Mouse (Mus musculus) intestine, postnatal 0 days (tissue): Measurements from ENCODE around the gene Glce. TPM values are rescaled to one million over a fixed set of nuclear protein-coding genes. Genes with fewer than 3 reads are reported as not detected.

ENCODE experiments used
- ATAC-seq: fragments of 200-750 bp; cut with Nextera tagmentation; 2 replicates; pipeline ENCODE4 v1.8.0; 2017; ENCODE audit warnings: mild to moderate bottlenecking, moderate TSS enrichment, moderate library complexity
- H3K27ac ChIP-seq: fragments of 300-500 bp; sonication (generic); 2 replicates; pipeline ENCODE4 v1.5.1; 2014; ENCODE audit warnings: mild to moderate bottlenecking, low read depth, low read length, moderate library complexity
- H3K27me3 ChIP-seq: fragments of 300-500 bp; sonication (generic); replicated peaks from 2 replicates; pipeline ENCODE4 v1.6.1; 2014; ENCODE audit warnings: low read length, mixed read lengths; ENCODE audit not compliant: control insufficient read depth, insufficient read depth
- H3K36me3 ChIP-seq: fragments of 300-500 bp; sonication (generic); 2 replicates; pipeline ENCODE4 v1.6.1; 2014; ENCODE audit warnings: mild to moderate bottlenecking, moderate library complexity; ENCODE audit not compliant: control insufficient read depth, insufficient read depth
- H3K4me1 ChIP-seq: fragments of 300-500 bp; sonication (generic); replicated peaks from 2 replicates; pipeline ENCODE4 v1.6.1; 2014; ENCODE audit warnings: antibody characterized with exemption, low read length, mixed read lengths; ENCODE audit not compliant: control insufficient read depth, insufficient read depth
- H3K4me2 ChIP-seq: fragments of 300-500 bp; sonication (generic); replicated peaks from 2 replicates; pipeline ENCODE4 v1.6.1; 2014; ENCODE audit warnings: low read depth, mild to moderate bottlenecking, moderate library complexity
- H3K4me3 ChIP-seq: fragments of 300-500 bp; sonication (generic); 2 replicates; pipeline ENCODE4 v1.5.1; 2014; ENCODE audit warnings: low read depth, low read length
- H3K9ac ChIP-seq: fragments of 300-500 bp; sonication (generic); 2 replicates; pipeline ENCODE4 v1.6.1; 2014; ENCODE audit warnings: mild to moderate bottlenecking, low read depth, low read length
- H3K9me3 ChIP-seq: fragments of 300-500 bp; sonication (generic); 2 replicates; pipeline ENCODE4 v1.6.1; 2016; ENCODE audit warnings: mixed run types; ENCODE audit not compliant: control insufficient read depth
- CTCF ChIP-seq: sonication (generic); IDR thresholded peaks from 2 replicates; pipeline ENCODE4 v1.5.1; 2016; ENCODE audit warnings: low read depth, mild to moderate bottlenecking, control low read depth, antibody characterized with exemption, moderate library complexity
- WGBS: fragments of 180-500 bp; shearing (Covaris S2); extraction: QIAGEN DNeasy Blood & Tissue Kit; methylation state at CpG from one replicate; pipeline ENCODE4 v1.1.7; 2014; 5-methylcytosine and 5-hydroxymethylcytosine counted together
- polyA plus RNA-seq: library from polyadenylated mRNA; unstranded; fragments of >200 nt; fragmentation: Nextera tagmentation; extraction: Ambion mirVana; gene quantifications from 2 replicates; pipeline ENCODE4 v1.2.1, GENCODE M21; 2015

Gene Glce
- polyA plus RNA-seq, 1 experiment from 2014 or later: 8.1 TPM

DNA sequence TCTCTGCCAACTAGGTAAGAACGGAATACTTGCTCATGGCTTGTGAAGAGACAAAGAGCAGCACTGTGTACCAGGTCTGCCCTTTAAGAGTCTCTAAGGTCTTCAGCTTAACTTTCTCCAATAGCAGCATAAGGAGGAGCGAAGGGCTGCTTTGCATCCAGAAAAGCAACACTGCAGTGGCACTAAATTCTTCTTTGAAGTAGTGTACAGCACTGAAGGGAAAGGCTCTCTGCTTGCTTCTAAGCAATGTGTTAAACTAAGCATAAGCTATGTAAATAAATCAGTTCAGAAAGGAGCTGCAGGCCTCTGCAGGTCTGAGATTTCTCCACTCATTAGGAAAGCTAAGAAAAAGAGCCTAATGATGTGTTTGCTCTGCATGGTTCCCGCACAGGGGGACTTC is 40.9 kb downstream of the Glce start:
- no peaks in the 10 kb centered on the region for H3K27me3 ChIP-seq
- no peak overlapping the region for H3K9ac ChIP-seq
- no peak overlapping the region for H3K27ac ChIP-seq
- H3K4me2 ChIP-seq: no peak overlapping the region
- TF ChIP-seq CTCF: no peak
- H3K4me3 ChIP-seq: no peak overlapping the region
- H3K4me1 ChIP-seq: no peaks in the 10 kb centered on the region
- H3K36me3 ChIP-seq: no peaks in the 10 kb centered on the region
- H3K9me3 ChIP-seq: no peaks in the 10 kb centered on the region
- ATAC-seq: no peak
- WGBS: 80% methylated on average over 3 of the region's 3 CpGs

DNA sequence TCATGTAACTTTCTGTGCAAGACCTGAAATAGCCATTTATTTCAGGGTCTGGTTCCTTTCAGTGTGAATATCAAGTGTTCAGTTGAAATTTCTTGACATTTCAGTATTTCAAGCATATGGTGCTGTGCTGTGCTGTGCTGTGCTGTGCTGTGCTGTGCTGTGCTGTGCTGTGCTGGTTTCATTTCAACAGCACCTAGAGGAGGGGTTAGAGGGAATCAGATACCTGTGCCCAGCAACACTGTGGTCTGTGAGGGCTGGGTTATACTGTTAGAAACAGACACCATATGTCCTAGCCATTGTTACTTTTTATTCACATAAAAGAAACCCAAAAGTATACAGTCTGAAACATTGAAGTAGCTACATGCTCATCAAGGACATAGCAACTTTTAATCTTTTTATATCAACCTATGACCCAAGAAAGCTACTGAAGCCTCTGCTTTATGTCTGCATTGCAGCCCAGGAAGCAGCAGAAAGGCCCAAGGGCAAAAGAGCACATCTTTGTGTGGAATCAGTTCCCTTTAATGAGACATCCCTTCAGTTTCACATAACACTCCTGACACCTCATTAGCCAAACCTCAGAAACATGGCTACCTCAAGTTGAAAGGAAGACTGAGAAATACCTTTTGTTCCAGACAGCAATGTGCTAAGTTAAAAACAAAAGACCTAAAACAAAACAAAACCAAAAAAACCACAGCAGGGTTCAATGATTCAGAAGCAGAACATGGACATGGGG is 42.3 kb downstream of the Glce start:
- no peak overlapping the region for H3K27ac ChIP-seq
- H3K27me3 ChIP-seq: no peaks in the 10 kb centered on the region
- no peak for TF ChIP-seq CTCF
- H3K4me1 ChIP-seq: no peaks in the 10 kb centered on the region
- no peaks in the 10 kb centered on the region for H3K36me3 ChIP-seq
- H3K4me2 ChIP-seq: no peak overlapping the region
- no peak overlapping the region for H3K9ac ChIP-seq
- H3K9me3 ChIP-seq: no peaks in the 10 kb centered on the region
- H3K4me3 ChIP-seq: no peak overlapping the region
- ATAC-seq: no peak

DNA sequence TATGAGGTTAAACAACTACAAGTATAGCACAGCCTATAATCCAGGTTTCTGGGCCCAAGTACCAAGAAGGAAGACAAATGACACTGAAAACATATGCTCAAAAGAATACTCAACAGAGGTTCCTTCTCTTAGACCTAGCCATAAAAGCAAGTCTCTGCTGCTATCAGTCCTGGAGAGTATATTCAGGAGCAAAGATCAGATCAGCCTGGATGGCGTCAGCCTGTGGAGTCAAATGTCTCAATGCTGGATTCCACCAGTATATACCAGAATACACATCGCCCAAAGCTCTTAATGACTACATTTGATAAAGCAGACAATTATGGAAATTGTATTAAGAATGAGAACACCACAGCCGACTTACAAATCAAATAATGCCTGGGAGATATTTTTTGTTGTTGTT is 60.2 kb downstream of the Glce start:
- no peaks in the 10 kb centered on the region for H3K4me1 ChIP-seq
- H3K4me3 ChIP-seq: no peak overlapping the region
- peak; percentile 59 for ATAC-seq
- H3K27me3 ChIP-seq: no peaks in the 10 kb centered on the region
- H3K9me3 ChIP-seq: no peaks in the 10 kb centered on the region
- no peak overlapping the region for H3K9ac ChIP-seq
- H3K36me3 ChIP-seq: 0 out of 2 replicates have a peak, but pooled peaks cover 7% of the 10 kb centered on the region
- WGBS: 72% methylated on average over 3 of the region's 3 CpGs
- no peak overlapping the region for H3K4me2 ChIP-seq
- TF ChIP-seq CTCF: no peak
- no peak overlapping the region for H3K27ac ChIP-seq

DNA sequence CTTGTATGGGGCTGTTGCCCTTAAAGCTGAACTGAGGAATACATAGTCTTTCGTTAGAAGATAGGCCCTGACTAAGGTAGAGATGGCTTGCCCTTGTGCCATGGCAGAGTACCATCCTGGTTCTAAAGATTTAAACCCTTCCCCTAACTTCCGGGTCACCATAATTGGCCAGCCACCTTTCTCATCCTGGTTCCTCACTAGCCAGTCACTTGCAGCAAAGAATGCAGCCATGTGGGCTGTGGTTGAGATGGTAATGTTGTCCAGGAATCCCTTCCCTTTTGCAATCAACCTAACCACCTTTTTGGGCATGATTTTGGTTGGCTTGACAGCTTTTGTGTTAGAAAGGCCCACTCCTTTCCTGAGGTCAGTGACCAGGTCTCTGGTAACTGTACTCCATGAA is 62.0 kb downstream of the Glce start:
- H3K4me1 ChIP-seq: no peaks in the 10 kb centered on the region
- WGBS: 96% methylated on average over 2 of the region's 2 CpGs
- ATAC-seq: no peak
- no peak for TF ChIP-seq CTCF
- no peak overlapping the region for H3K27ac ChIP-seq
- no peaks in the 10 kb centered on the region for H3K9me3 ChIP-seq
- H3K4me3 ChIP-seq: no peak overlapping the region
- no peak overlapping the region for H3K9ac ChIP-seq
- no peak overlapping the region for H3K4me2 ChIP-seq
- H3K36me3 ChIP-seq: 0 out of 2 replicates have a peak, but pooled peaks cover 7% of the 10 kb centered on the region
- H3K27me3 ChIP-seq: no peaks in the 10 kb centered on the region

DNA sequence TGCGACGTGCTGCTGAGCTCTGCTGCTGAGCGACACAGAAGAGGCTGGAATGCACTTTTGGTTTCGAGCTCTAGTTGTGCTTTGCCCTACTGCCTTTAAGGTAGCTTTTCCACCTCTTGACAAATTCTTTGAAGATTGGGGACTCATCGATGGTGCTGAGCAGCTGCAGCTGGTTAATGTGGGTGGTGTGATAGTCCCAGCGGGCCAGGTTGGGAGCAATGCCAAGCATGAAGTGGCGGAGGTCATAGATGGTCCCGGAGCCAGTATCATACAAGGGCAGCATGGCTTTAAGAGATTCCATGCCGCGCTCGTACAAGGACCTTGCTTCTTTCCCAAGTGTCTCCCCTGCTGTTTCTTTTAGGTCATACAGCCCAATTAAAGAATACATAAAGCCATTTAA is 62.5 kb downstream of the Glce start:
- no peak overlapping the region for H3K9ac ChIP-seq
- H3K4me1 ChIP-seq: no peaks in the 10 kb centered on the region

DNA sequence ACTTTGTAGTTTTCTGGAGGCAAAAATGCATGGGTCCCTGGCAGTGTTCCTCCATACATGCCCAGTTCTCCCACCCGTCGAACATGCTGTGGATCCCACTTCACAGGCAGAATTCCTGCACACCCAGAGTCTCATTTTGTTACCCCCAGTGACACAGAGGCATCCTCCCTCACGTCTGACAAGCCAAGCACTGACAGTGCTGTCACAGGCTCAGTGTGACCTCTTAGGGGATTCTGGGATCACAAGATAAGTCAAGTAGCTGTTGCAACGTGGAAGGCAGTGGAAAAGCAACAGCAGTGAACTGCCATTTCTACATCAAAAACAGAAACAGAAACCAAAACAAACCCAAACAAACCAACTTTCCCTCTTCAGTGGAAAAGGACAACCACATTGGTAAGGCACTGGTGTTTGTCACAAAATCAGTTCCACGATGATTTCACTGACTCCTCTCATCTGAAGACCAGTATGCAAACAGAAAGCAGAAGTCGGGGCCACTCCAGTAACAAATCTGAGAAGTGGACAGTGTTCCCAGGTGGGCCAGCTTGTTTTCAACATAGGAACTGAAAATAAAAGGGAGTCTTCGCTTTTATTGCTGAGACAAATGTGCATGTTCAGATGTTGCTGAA is 64.5 kb downstream of the Glce start:
- Histone ChIP-seq H3K9ac (no peak overlapping the region), H3K9me3 (no peaks in the 10 kb centered on the region), H3K36me3 (0 out of 2 replicates have a peak, but pooled peaks cover 7% of the 10 kb centered on the region), H3K27me3 (no peaks in the 10 kb centered on the region), H3K4me2 (no peak overlapping the region), H3K4me3 (no peak overlapping the region), H3K27ac (no peak overlapping the region), H3K4me1 (no peaks in the 10 kb centered on the region)
- TF ChIP-seq CTCF: no peak
- ATAC-seq: no peak
- WGBS: 72% methylated on average over 7 of the region's 7 CpGs

More for the DNA sequence above, 62.5 kb downstream of the Glce start:
- Histone ChIP-seq H3K27me3 (no peaks in the 10 kb centered on the region), H3K27ac (no peak overlapping the region), H3K36me3 (0 out of 2 replicates have a peak, but pooled peaks cover 7% of the 10 kb centered on the region), H3K4me2 (no peak overlapping the region), H3K4me3 (no peak overlapping the region), H3K9me3 (no peaks in the 10 kb centered on the region)
- ATAC-seq: no peak
- no peak for TF ChIP-seq CTCF
- 90% methylated on average over 11 of the region's 11 CpGs for WGBS
